Mouse (Mus musculus) left cerebral cortex, postnatal 36 days (tissue): ENCODE results near the gene Olfr1396. TPM values are rescaled to one million over a fixed set of nuclear protein-coding genes. Genes with fewer than 3 reads are reported as not detected.
A peak's percentile ranks its signal among the peaks of the same experiment; 100 is the strongest.
"Not testable (repeated sequence)": the region's sequence is repeated elsewhere in the genome, so short reads cannot be mapped to it uniquely, and the experiment has no call there.

Experiments
- DNase-seq, 2 experiments: peaks; one replicate each; pipeline ENCODE4 v3.0.0; 2021 to 2022; ENCODE audit warnings: low spot score in 2 of 2, mixed read lengths in 1 of 2
- intact Hi-C: fragments of 180-260 bp; cut with DNase I; formaldehyde crosslinking; loops from one replicate; pipeline ENCODE4 v1.15.1; 2025
- total RNA-seq, 2 experiments: library from RNA; stranded (reverse); gene quantifications; 2 replicates each; pipeline ENCODE4 v1.2.3; 2021

The Olfr1396 gene
- total RNA-seq, 2 experiments from 2014 or later, result not detected

- DNase-seq, result no peak
- intact Hi-C loops, result no loop called here
Measured at GRCm38 (mm10) chr11:49092053-49092586, 22.6 kb downstream of the Olfr1396 start.

DNA sequence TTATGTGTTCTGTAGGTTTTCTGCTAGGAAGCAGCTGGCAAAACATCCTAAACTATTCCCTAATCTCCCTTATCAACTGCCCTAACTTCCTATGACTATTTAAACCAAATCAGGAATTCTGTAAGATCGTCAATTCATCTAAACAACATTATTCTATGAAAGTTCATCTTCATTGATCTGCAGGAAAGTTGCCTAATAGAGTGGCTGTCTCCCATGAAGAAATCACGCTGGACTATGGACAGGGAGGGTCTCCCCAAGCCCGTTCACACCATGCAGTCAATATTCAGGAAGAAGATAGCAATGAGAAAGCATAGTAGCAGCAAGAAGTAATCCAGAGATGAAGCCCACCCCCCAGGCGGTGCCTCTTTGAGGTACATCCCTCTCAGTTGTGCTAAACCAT, 23.5 kb downstream of the Olfr1396 start:
- DNase-seq, result no peak

DNA sequence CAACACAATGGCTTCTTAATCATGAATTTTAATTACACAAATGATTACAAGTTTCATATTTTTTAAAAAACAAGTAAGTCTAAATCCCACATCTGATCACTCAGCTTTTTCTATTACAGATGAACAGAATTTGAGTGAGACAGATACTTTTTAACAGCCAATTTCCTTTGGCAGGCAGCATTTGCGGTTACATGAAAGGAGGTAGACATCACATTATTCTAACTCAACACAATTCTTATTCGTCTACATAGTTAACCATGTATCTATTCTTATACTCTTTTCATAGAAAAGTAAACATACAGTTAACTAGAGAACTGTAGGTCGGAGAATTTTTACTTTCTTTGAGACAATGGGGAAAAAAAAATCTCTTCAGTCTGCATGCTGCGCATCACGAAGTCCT, 24.1 kb downstream of the Olfr1396 start:
- no peak for DNase-seq
- intact Hi-C loops, result no loop called here

More for the DNA sequence above, 23.5 kb downstream of the Olfr1396 start:
- intact Hi-C loops, result no loop called here

DNA sequence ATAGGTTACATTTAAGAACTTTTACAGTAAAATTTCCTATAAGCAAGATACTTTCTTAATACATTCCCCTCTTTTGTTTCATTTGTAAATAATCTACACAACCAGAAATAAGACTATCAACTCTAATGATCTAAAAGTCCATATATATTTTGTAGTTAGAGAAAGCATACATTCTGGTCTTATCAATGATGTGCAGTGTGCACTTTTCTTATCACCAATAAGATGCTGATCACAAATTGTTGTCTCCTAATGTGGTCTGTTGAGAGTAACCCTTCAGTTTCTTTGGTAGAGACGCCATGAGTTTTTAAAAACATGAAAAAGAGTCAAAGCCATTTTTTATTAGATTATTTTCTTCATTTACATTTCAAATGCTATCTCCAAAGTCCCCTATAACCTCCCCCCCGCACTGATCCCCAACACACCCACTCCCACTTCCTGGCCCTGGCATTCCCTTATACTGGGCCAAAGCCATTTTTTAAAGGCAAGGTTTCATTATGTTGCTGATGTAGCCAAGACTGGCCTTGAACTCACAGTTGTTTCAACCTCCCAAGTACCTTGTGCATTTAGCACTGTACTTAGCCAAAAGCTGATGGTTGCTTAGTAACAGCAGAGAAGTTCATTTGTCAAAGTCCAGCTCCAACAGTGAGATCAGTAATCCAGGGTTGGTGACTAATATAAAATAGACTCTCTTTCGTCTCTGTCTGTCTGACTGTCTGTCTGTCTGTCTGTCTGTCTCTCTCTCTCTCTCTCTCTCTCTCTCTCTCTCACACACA, 24.8 kb downstream of the Olfr1396 start:
- intact Hi-C loops, result no loop called here
- no peak for DNase-seq

GRCm38 (mm10) chr11:49088990-49089652, 25.6 kb downstream of the Olfr1396 start:
- intact Hi-C loops, result no loop called here
- no peak for DNase-seq

GRCm38 (mm10) chr11:49087830-49088616, 26.7 kb downstream of the Olfr1396 start:
- intact Hi-C loops, result no loop called here
- no peak for DNase-seq

- intact Hi-C loops, result no loop called here
- no peak for DNase-seq
Measured at GRCm38 (mm10) chr11:49086858-49087361, 27.8 kb downstream of the Olfr1396 start.

DNA sequence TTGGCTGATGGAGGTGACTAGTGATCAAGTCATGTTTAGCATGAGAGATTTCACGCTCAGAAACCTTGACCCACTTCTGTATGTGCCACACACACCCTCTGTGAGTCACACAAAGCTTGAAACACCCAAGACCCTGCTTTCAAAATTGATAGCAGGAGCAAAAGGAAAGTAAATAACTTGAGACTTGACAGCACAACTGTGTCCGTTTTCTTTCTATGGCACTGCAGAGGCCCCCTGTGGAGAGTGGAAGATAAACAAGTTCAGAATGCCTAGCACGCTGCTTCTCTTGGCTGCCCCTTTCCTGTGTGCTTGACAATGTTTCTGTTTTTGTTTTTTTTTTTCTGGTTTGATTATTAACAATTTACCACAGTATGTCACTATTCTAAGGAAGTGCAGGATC, 29.8 kb downstream of the Olfr1396 start:
- DNase-seq, result no peak
- intact Hi-C loops, result no loop called here

GRCm38 (mm10) chr11:49084385-49084784, 30.3 kb downstream of the Olfr1396 start:
- intact Hi-C loops, result no loop called here
- no peak for DNase-seq

DNA sequence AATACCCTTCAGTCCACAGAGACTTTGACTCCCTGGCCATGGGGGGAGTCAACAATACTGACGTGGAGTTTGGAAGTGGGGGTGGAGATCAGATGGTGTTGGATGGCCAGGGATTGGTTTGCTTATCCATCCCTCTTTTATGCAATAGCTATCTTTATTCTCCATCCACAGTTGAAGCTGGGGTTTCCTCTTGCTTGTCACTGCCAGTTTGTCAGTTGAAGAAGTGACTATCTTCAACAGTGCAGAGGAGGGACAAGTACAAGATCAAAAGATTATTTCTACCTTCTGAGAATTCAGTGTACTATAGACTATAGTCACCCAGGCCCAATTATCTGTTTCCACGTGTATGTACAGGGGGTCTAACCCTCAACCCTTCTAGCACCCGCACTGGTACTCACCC, 30.9 kb downstream of the Olfr1396 start:
- intact Hi-C loops, result no loop called here

GRCm38 (mm10) chr11:49083146-49083545, 31.5 kb downstream of the Olfr1396 start:
- DNase-seq, result peak in 1 of 2 experiments; percentile 11
- intact Hi-C loops, result no loop called here

More for the DNA sequence above, 30.9 kb downstream of the Olfr1396 start:
- no peak for DNase-seq

DNA sequence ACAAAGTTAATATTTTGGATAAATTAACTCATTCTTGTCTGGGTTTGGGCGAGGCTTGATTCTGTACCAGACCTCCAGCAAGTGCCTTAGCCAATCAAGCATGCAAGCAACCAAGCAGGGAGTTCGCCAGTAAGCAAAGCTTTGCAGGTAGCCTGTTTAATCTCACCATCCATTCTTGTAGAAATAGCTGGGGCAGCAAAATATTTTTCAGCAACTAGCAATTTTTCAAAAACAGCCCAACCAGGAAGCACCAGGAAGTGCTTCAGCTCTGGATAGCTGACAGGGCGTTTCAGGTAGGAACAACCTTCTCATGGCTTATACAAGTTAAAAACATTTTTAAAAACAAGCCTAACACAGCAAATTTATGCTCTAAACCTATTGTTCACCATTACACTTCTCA, 32.8 kb downstream of the Olfr1396 start:
- intact Hi-C loops, result no loop called here
- DNase-seq, result no peak

DNA sequence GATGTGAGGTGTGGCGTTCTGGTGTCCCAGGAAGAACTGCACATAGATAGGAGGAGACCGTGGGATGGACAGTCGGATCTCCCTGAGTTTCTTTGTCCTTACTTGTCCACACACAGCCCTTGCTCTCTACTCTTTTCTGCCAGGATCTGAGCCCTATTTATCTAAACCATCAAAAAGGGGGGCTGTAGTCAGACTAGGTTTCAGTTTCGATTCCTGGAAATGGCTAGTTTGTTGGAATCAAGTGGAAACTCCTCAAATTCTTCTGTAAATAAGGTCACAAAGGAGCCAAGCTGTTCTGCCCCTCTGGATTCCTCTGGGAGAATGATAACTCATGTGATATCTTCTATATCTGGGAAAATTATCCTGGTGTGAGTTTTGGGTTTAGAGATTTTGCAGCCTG, 33.3 kb downstream of the Olfr1396 start:
- intact Hi-C loops, result no loop called here
- DNase-seq, result no peak

GRCm38 (mm10) chr11:49080636-49081035, 34.0 kb downstream of the Olfr1396 start:
- intact Hi-C loops, result no loop called here
- no peak for DNase-seq

- DNase-seq, result no peak
- intact Hi-C loops, result loop anchor here (1.0 kb wide), 1 partner anchor 157 kb away; no protein-coding TSS in a partner anchor
Measured at GRCm38 (mm10) chr11:49078719-49079118, 36.0 kb downstream of the Olfr1396 start.

DNA sequence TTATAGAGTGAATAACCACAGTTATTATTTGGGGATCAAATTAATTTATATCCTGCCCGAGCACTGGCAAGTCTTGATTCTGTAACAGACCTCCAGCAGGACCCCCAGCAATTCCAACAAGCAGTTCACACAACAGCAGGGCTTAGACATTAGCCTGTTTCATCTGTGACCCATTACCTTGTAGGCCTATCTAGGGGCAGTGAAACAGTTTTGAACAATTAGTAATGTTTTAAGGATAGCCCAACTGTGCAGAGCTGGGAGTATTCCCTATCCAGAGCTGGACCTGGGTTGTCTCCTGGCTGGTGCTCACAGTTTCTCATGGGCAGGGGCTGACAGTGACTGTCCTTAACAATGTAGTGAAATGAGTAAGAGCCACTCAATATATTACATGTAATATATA, 37.7 kb downstream of the Olfr1396 start:
- no peak for DNase-seq
- intact Hi-C loops, result no loop called here

- DNase-seq, intact Hi-C loops: not testable (repeated sequence)
Measured at GRCm38 (mm10) chr11:49076001-49076757, 38.5 kb downstream of the Olfr1396 start, which contains the start of gene Ifi47. Gene Ifi47 (plus strand): TSS chr11:49076587.

DNA sequence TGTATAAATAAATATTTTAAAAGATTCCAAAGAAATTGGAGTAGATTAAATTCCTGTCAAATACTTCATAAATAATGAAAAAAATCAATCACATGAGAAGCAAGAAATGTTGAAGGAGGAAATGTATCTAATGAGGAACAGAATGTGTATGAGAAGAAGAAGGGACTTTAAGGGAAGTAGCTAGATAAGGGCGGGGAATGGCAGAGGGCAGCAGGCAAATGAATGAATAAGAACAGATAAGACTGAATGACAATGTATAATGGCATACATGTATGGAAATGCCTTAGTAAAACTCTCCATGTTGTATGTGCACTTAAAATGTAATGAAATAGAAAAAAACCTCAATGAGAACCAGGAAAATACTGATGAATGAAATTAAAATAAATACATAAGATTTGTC, 46.3 kb downstream of the Olfr1396 start:
- no peak for DNase-seq
- intact Hi-C loops, result loop anchor here (10.0 kb wide), 1 partner anchor 74 kb away; the partner anchor contains the start of genes Gm12185 and Tgtp1
